Mouse (Mus musculus): ENCODE measurements around the gene Ccdc9b.

Gene Ccdc9b

GRCm38 (mm10) chr2:118709655-118710221 is 52.7 kb downstream of the Ccdc9b start:
- DNase-seq = no peak

DNA sequence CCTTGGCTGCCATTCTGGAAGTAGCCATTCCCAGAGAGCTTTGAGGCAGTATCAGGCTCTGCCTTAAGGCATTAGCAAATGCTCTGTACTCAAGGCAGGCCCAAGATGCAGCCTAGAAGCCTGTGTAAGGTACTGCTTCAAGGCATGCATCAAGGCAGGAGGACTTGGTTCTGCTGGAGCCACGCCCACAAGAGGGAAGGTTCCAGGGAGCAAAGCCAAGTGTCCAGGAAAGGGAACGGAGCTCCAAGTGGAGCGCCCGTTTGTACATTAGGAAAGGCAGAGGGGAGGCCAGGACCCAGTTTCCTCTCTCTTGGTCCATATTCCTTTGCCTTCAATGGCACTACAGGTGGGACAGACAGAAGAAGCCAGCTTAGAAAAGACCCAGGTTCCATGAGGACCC is 54.0 kb downstream of the Ccdc9b start:
- DNase-seq = no peak

GRCm38 (mm10) chr2:118706436-118706835 is 56.0 kb downstream of the Ccdc9b start:
- no peak for DNase-seq

Measured in lung, adult 18-20 months (tissue).